Mouse (Mus musculus): ENCODE results near the gene Amz1.

GRCm38 (mm10) chr5:140675079-140675478, 48.8 kb upstream of the Amz1 start:
- TF ChIP-seq EP300 (optimal IDR thresholded peaks at IDR 0.05) (no peak), CTCF (IDR thresholded peaks at IDR 0.05; ENCODE audit: low read depth) (no peak)
